Mouse (Mus musculus) ovary, postnatal 36 days (tissue): Measurements from ENCODE around the gene Syn2.

Source experiments
- DNase-seq: peaks from one replicate; pipeline ENCODE4 v3.0.0; 2022; ENCODE audit warnings: low spot score, mixed read lengths

Gene Syn2

DNA sequence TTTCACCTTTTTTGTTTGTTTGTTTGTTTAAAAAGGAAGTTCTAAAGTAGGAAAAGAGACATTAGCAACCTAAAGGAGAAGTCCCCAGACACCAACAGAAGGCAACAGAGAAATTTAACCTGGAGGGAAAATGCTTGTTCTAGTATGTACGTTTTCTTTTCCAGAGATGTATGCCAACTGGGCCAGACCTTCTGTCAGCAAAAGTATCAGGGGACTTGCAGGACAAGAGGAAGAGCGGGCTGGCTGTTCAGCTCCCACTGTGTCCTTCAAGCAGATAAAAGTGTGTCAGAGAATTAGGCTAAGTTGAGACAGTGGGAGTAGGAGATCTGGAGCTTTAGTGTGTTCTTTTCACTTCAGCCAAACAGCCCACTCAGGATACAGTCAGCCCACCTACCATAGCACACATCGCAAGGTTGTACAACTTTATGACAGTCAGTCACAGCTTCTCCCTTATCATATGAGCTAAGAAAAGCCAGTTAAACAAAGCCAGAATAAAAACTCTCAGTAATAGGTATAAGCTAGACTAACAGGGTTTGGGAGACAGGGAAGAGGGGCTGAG, 110.9 kb downstream of the Syn2 start:
- DNase-seq = no peak

DNA sequence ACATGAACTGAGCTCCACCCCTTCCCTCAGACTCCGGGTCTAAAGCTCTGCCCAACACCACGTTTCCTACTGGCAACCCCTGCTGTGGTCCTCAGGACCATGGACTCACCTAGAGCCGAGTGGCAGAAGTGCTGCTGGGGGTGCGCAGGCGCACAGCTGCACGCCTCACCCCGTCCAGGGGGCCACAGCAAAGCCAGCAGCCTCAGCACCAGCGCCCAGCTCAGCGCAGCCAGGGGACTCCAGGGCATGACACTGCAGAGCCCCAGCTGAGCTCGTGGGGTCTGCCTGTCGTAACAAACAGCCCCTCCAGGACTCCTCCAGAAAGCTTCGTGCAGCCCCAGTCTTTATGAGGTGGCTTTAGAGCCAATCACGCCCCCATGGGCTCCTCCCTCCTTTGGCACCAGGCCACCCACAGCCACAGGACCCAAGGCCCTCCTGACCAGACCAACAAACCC, 116.9 kb downstream of the Syn2 start:
- DNase-seq = peak; percentile 51

DNA sequence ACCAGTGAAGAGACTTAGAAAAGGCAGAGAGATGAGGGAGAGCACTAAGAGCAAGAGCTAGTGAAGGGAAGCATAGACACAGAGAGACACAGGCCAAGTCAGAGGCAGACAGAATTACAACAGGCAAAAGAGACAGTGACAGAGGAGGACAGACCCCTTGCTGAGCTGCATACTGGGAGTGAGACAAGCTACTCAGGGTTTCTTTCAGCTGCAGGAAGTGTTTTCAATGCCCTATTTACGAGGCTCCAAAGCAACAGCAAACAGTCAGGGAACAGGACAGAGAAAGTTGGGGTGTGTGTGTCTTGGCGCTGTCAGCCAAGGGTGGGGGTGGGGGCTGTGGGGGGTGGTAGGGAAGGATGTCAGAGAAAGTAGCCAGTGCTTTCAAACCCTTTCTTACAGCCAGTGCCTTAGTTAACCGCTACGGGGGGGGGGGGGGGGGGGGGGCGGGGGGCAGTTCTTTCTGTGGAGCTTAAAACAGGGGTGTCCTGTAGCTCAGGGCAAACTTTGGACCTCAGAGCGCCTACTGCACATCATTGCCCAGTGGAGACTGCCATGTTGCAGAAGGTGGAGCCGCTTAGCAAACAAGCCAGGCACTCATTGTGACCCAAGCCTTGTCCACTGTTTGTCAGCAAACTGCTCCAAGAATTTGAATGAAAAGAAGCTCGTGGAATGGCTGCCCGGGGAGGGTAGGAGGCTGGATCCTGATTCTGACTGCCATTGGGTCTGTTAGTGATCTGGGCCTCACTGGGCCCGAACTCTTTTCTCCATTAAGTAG, 117.6 kb downstream of the Syn2 start, which contains the start of gene Timp4:
TSS of gene Timp4 (minus strand) at position 107 of the 775 bp plus-strand sequence.
- DNase-seq = no peak

DNA sequence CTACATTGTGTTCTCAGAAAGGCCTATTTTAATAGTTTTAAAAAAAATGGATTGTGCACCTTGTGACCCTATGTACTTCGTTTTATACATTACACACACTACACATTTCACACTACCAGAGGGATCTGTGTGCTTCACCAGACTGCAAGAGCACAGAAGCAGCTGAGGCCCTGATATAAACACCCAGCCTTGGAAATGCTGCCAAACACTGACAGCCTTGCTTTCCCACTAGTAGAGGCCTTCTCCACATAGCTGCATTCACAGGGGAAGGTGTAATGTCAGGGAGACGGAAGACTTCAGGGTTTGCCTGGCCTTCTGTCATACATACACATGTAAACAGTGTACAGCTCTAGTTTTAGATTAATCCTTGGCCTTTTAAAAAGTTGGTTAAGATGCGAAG, 120.5 kb downstream of the Syn2 start:
- no peak for DNase-seq

DNA sequence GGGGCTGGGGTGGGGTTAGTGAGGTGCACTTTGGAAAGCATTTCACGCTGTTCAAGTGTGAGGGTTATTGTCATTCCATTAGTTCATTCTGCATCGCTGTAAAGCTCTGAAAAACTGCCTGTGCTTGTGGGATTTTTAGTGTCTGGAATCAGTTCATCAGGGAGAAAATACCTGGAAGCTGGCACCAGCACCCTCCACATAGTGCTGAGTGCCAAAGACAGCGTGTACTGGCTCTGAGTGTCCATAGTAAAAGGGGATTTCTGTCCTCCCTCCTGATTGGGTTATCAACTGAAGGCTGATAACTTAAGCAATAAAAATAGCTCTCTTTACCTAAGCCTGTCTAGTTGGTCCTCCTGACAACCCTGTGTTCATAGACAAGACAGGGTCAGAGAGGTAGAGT, 125.8 kb downstream of the Syn2 start:
- no peak for DNase-seq

DNA sequence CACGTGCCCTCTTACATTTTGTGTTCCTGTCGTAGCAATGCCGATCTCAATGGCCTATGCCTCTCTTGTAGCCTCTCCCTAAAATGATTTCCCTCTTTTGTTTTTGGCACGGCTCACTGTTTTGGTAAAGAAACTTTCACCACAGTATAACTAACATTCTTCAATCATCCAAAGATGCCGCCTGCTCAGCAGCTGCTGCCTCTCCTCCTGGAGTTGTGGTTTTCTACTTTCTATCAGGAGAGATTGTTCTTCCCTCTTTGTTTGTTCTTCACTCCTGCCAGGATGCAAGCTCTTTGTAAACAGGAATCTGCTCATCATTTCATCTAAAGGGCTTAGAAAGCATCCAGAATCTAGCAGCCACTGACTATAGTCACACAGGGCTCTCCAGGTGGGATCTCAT, 132.1 kb downstream of the Syn2 start:
- DNase-seq = no peak

DNA sequence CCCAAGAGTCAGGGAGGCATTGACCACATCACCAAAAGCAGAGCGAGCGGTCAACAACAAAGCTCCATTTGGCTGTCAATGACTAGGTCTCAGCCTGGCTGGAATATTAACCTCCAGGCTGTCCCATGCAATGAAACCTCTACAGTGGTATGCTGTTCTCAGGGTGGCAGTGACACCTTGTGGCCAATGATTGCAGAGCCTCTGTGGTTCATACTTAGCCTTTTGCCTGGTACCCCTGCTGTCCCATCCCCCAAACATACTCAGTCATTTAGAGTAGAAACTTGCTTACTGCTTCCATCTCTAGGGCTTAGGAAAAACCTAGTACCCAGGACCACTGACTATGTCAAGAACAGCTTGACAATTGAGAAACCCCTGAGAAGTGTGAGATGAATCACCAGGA, 133.2 kb downstream of the Syn2 start:
- DNase-seq = peak; percentile 67

DNA sequence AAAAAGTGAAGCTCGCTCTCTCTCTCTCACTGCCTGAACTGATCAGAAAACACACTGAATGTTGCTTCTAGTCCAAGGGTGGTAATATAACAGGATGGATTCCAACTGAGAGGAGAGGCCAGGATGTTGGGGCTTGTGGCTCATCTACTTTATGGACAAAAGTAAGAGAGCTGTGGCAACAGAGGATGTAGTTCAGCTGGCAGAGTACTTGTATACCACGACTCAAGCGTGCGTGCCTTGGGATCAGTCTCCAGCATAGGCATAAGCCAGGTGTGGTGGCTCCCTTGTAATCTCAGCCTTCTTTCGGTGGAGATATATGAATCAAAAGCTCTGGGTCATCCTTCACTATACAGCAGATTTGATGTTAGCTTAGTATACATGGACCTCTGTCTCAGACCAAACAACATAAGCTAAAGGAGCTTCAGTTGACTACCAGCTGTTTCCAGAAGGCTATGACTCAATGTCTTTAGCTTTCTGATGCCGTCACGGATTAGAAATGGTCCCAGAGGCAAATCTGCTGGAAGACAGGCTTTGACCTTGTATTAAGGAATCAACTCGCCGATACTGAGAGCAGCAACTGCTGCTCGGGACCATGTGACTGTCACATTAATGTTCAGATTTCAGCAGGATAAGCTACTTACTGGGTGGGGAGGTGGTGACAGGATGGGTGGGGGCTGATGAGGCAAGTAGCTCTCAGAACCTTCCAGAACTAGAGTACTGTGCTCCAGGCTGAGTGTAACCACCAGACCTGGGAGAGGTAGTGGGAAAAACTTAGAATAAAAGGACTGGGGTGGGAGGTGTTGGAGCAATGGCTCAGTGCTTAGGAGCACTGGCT, 134.1 kb downstream of the Syn2 start:
- no peak for DNase-seq

DNA sequence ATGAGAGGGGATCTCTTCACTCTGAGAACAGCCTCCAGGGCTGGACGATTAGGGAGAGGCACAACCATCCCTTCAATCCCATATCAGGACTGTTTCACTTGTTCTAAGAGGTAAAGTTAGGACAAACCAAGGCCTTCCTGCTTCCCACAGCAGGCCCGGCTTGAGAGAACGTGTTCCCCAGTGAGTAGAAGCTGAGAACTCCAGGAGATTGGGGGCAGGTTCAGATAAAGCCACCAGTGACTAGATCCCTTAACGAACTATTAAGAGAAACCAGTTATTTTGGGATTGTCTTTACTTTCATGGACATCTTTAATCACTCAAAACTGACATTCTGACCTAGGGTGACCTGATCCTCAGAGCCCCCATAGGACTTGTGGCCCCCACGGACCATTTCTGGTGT, 134.9 kb downstream of the Syn2 start:
- no peak for DNase-seq

DNA sequence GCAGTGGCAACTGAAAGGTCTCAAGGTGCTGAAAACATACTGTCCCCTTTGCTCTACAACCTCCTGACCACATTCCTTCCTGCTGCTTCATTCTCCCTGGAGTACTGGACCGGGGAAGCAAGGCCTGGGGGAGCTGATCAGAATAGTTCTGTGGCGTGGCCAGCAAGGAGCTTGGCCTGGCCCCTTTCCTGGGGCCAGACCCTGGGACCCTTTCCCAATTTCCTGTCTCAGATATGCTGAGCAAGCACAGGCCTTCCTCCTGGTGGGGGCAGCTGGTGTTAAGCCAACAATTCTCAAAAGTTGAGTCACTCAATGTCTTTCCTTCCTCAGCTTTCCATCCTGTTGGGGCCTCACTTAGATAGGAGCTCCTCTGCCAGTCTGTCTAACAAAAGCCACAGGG, 135.4 kb downstream of the Syn2 start:
- DNase-seq = no peak

DNA sequence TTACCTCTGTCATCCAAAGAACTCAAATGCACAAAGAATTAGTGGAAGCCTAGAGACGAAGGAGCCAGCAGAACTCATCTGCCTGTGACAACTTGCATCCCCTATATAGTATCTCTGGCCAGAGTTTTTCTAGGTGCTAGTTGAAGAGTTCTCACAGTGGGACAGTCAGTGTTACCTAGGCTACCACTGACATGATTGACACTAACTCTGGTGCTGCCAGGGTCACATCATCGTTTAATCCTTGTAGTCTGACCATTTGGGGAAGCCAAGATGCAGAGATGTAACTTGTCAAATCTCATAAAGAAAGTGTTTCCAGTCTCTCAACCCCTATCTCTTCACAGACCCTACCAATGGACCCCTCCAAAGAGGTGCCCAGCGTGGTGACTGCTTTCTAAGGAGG, 136.6 kb downstream of the Syn2 start:
- no peak for DNase-seq

DNA sequence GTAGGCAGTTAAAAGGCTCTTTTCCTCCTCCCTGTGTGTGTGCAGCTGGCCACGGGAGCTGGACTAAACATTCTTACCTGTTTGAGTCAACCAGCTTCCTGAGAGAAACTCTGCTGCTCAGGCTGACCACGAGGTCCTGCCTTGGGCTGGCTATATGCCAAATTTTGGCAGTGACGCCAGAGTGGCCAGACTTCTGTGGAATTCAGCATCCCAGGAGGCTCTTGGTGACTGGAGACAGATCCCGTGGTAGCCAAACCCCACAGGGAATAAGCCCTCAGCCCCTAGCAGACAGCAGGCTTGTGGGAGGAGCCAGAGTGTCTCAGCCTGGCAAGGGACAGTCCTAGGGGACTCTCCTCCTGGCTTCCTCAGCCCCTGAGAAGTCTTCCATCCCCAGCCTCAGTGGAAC, 137.2 kb downstream of the Syn2 start:
- DNase-seq = peak; percentile 24

DNA sequence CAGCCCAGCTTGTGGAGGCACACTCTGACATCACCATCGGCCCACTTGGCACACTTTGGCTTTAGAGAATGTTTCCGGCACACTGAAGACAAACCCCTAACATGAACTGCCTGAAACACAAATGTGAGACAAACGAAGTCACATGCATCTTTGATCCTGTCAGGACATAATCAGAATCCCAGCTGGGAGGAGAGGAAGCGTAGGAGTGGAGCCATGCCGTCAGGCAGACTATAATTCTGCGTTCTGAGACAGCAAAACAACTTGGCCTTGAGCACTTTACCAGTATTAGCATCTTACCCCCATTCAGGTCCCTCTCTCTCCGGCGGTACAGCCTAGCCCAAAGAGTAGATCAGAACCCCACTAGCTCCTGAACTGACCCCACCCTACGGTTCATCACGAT, 138.6 kb downstream of the Syn2 start:
- DNase-seq = no peak

DNA sequence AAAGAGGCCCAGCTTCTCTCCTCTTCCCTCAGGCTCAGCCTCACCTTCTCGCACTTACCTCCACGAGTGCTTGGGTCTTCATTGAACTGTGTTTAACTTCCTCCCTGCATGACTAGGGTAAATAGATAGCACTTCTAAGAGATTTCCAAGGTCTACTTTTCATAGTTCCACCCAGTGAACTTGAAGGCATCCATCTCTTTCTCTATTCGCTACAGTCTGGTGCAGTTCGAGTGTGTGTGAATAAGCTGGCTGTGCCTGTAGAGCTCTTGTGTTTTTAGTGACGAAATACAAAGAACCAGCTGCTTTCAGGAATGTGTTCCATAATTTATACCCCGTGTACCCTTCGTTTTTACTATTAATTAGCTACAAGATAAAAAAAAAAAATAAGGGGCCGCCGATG, 140.0 kb downstream of the Syn2 start:
- no peak for DNase-seq

DNA sequence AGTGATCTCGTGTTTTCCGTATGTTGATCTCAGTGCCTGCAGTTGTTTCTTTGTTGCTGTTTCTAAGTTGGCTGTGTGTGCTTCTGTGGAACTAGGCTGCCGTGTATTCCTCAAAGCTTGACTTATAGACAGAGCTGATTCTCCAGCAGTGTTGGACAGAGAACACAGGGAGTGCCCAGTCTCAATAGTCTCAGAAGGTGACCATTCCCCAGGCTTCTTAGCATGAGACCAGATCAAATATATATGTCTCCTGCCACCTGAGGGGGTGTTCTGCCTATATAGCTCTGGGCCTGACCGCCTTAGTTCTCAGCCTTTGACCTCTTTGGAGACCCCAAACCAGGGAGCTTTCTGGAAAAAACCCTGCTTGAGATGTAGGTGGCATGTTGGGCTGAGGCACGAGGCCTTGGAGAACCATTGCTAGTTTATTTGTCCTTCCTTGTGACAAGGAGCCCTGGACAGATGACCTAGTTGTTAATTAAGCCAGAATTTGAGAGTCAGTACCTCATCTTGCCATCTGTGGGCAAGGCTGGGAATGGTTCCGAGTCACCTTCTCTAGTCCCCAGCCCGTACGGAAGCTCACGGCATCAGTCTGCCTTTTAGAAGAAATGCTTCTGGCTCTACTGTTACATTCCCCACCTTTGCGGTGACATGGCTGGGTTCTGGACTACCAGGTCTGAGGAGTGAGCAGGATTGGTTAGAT, 140.6 kb downstream of the Syn2 start:
- no peak for DNase-seq

DNA sequence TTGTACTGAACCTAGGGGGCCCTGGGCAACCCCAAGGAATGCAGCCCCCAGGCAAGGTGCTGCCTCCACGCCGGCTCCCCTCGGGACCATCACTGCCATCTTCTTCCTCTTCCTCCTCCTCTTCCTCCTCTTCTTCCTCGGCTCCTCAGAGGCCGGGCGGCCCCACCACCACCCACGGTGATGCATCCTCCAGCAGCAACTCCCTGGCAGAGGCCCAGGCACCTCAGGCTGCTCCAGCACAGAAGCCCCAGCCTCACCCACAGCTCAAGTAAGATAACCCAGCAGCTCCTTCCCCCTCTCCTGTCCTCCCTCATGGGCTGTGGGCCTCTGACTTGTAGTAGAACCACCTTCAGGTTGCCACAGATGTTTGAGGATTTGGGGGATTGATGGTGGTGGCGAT, 143.4 kb downstream of the Syn2 start:
- DNase-seq = no peak

DNA sequence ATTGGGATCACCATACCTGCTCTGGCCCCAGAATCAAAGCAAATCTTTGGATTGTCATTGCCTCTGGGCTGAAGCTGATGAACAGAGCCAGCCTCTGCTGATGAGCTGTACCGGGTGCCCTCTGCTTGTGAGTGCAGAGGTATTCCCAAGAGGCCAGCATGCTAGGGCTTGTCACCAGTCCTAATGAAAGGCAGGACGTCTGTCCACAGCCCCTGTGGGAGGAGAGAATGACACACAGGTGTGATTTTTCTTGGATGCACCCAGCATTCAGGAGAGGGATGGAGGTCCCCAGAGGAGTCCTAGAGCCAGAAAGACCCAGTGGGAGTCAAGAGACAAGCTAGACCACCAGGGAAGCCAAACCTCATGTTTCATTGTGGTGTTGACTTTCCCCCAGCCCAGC, 144.9 kb downstream of the Syn2 start:
- DNase-seq = no peak

DNA sequence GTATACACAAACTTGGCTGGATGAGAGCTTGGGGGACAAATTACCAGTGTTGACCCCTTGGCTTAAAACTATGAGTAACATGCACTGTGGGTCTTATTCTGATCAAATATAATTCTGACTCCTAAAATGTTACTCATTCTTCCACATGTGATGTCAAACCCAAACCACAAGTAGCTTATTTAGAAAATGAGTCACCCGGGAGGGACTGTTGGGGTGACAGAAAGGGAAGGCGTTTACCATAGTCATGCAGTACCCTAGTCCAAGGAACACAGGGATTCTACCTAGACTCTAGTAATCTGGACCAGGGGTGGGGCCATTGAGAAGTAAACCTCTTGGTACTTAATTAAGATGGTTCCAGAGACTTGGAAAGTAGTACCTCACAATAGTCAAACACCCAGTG, 149.5 kb downstream of the Syn2 start:
- DNase-seq = no peak

DNA sequence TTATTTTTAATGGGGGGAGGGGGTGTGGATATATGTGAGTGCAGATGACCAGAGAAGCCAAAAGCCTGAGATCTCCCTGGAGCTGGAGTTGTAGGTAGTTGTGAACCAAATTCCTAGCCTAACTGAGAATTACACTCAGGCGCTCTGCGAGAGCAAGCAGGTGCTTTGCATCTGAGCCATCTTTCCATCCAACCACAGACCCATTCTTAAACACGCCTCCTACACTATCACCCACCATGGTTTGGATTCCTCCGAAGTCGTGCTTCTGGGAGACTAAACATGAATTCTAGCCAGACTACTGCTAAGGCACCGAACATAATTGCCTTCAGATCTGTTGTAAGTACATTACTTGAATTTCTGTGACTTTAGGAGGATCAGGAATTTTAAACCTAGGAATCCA, 151.7 kb downstream of the Syn2 start:
- DNase-seq = no peak

DNA sequence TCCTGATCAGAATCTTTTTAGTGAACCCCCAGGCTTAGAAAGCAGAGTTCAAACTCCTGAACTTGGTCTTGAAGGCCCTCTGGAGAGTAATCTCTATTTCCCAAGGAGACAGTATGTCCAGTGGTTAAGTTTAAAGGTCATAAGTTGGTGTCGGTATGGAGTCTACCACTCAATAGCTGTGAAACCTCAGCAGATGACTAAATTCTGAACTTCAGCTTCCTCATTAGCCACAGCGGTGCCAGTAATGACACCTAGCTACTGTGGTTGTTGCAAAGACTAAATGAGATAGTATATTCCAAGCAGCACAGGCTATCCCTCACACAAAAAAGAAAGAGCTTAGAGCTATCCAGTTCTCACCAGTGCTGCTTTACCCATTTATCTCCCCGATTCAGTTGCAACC, 153.5 kb downstream of the Syn2 start:
- DNase-seq = no peak

DNA sequence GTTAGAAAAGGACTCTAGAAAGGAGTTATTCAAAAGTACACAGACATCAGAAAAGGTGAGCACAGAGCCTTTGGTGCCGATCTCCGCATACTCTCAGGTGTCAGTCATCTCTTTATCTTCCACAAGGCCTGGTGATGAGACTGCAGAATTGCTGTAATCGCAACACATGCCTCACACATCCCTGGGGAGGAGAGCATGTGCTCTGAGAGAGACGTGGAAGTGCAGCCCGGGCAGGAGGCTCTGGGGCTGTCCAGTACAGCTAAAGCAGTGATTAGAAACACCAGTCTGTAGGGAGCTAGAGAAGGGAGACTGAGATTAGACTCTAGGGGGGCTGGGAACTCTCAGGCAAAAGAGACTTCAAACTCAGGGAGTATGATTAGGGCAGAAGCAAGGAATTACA, 155.9 kb downstream of the Syn2 start:
- no peak for DNase-seq

DNA sequence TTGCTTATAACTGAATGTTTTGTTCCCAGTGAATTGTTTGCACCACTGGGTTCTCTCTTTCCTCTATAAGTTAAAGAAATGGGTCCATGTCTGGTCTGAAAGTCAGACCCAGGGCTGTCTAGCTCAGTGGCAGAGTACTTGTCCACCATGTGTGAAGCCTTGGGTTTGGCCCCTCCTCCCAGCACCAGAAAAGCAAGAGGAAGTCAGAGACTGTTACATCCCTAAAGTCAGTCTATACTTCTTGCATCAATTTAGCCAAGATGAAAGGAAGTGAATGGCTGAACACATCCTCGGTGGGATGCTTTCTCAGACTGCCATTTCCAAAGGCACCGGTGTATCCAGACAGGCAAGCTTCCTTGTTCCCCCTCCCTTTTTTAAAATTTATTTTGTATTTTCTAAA, 156.4 kb downstream of the Syn2 start:
- no peak for DNase-seq
